Mouse (Mus musculus) megakaryocyte, embryonic 14.5 days (primary cell): ENCODE results near the gene Pnldc1. TPM values are rescaled to one million over a fixed set of nuclear protein-coding genes. Genes with fewer than 3 reads are reported as not detected.

Experiments used
- H3K27me3 ChIP-seq: replicated peaks from 2 replicates; pipeline ENCODE3; 2012; ENCODE audit warnings: inconsistent platforms
- H3K36me3 ChIP-seq: replicated peaks from 2 replicates; pipeline ENCODE3; 2012; ENCODE audit warnings: low read length, inconsistent platforms, mixed read lengths
- H3K4me1 ChIP-seq: 2 replicates; pipeline ENCODE4 v1.6.1; 2012; ENCODE audit warnings: inconsistent platforms
- H3K4me3 ChIP-seq: replicated peaks from 2 replicates; pipeline ENCODE3; 2012; ENCODE audit warnings: moderate library complexity, mild to moderate bottlenecking, inconsistent platforms
- H3K9me3 ChIP-seq: 2 replicates; pipeline ENCODE4 v1.6.1; 2012; ENCODE audit warnings: inconsistent platforms
- FLI1 ChIP-seq: IDR thresholded peaks from 2 replicates; pipeline ENCODE4 v1.6.1; 2012; ENCODE audit warnings: low read length, inconsistent platforms, mixed read lengths
- GATA1 ChIP-seq: IDR thresholded peaks from 3 replicates; pipeline ENCODE4 v1.6.1; 2012; ENCODE audit warnings: mixed read lengths, low read length, inconsistent platforms, borderline replicate concordance
- polyA plus RNA-seq: library from polyadenylated mRNA; stranded (reverse); fragments of >175 nt; gene quantifications from 2 replicates; pipeline ENCODE4 v1.2.3, GENCODE M21; 2012; ENCODE audit warnings: low replicate concordance; ENCODE audit not compliant: insufficient read depth

The Pnldc1 gene
- polyA plus RNA-seq, 1 experiment: not detected

GRCm38 (mm10) chr17:12886620-12887019, 23.4 kb downstream of the Pnldc1 start:
- H3K27me3 ChIP-seq: peaks cover 2% of the 10 kb centered on the region
- no peak overlapping the region for H3K4me3 ChIP-seq
- H3K4me1 ChIP-seq: 0 out of 2 replicates have a peak, but pooled peaks cover 3% of the 10 kb centered on the region
- no peaks in the 10 kb centered on the region for H3K9me3 ChIP-seq
- TF ChIP-seq GATA1: no peak
- TF ChIP-seq FLI1: no peak
- H3K36me3 ChIP-seq: peaks cover 42% of the 10 kb centered on the region

- Histone ChIP-seq H3K4me3 (no peak overlapping the region), H3K36me3 (no peaks in the 10 kb centered on the region), H3K9me3 (no peaks in the 10 kb centered on the region), H3K4me1 (peaks cover 44% of the 10 kb centered on the region), H3K27me3 (peaks cover 2% of the 10 kb centered on the region)
- no peak for TF ChIP-seq FLI1
- no peak for TF ChIP-seq GATA1
Observed at GRCm38 (mm10) chr17:12881216-12881615, 28.8 kb downstream of the Pnldc1 start.

- H3K36me3 ChIP-seq: no peaks in the 10 kb centered on the region
- no peaks in the 10 kb centered on the region for H3K9me3 ChIP-seq
- peak overlapping the region; percentile 89 for H3K4me3 ChIP-seq
- peaks cover 2% of the 10 kb centered on the region for H3K27me3 ChIP-seq
- no peak for TF ChIP-seq FLI1
- TF ChIP-seq GATA1: no peak
- peaks cover 54% of the 10 kb centered on the region for H3K4me1 ChIP-seq
Observed at GRCm38 (mm10) chr17:12880178-12880577, 29.9 kb downstream of the Pnldc1 start.

GRCm38 (mm10) chr17:12875734-12876133, 34.3 kb downstream of the Pnldc1 start, which contains the start of gene Mrgprh:
TSS of gene Mrgprh (plus strand) at chr17:12876034.
- no peaks in the 10 kb centered on the region for H3K36me3 ChIP-seq
- H3K4me3 ChIP-seq: peak within 1 kb of the TSS; percentile 42
- H3K27me3 ChIP-seq: peaks cover 10% of the 10 kb centered on the region
- H3K9me3 ChIP-seq: no peaks in the 10 kb centered on the region
- peaks cover 88% of the 10 kb centered on the region for H3K4me1 ChIP-seq
- TF ChIP-seq GATA1: no peak
- no peak for TF ChIP-seq FLI1

- Histone ChIP-seq H3K36me3 (no peaks in the 10 kb centered on the region), H3K9me3 (no peaks in the 10 kb centered on the region), H3K4me3 (no peak overlapping the region), H3K4me1 (peaks cover 85% of the 10 kb centered on the region), H3K27me3 (peaks cover 10% of the 10 kb centered on the region)
- no peak for TF ChIP-seq FLI1
- TF ChIP-seq GATA1: no peak
Observed at GRCm38 (mm10) chr17:12872275-12873028, 37.6 kb downstream of the Pnldc1 start.

GRCm38 (mm10) chr17:12868640-12869039, 41.4 kb downstream of the Pnldc1 start:
- no peak for TF ChIP-seq FLI1
- TF ChIP-seq GATA1: no peak
- Histone ChIP-seq H3K36me3 (no peaks in the 10 kb centered on the region), H3K4me3 (peak overlapping the region; percentile 28), H3K4me1 (peaks cover 64% of the 10 kb centered on the region), H3K27me3 (peaks cover 10% of the 10 kb centered on the region), H3K9me3 (no peaks in the 10 kb centered on the region)

GRCm38 (mm10) chr17:12868043-12868442, 42.0 kb downstream of the Pnldc1 start, which contains the start of gene Mas1:
TSS of gene Mas1 (minus strand) at chr17:12868143.
- no peak for TF ChIP-seq FLI1
- TF ChIP-seq GATA1: no peak
- peaks cover 10% of the 10 kb centered on the region for H3K27me3 ChIP-seq

GRCm38 (mm10) chr17:12866853-12867252, 43.2 kb downstream of the Pnldc1 start:
- no peak overlapping the region for H3K4me3 ChIP-seq
- peaks cover 55% of the 10 kb centered on the region for H3K4me1 ChIP-seq
- TF ChIP-seq GATA1 (no peak), FLI1 (no peak)
- peaks cover 9% of the 10 kb centered on the region for H3K27me3 ChIP-seq
- no peaks in the 10 kb centered on the region for H3K9me3 ChIP-seq
- no peaks in the 10 kb centered on the region for H3K36me3 ChIP-seq

More at GRCm38 (mm10) chr17:12868043-12868442, 42.0 kb downstream of the Pnldc1 start, which contains the start of gene Mas1:
- no peaks in the 10 kb centered on the region for H3K9me3 ChIP-seq
- peaks cover 58% of the 10 kb centered on the region for H3K4me1 ChIP-seq
- no peaks in the 10 kb centered on the region for H3K36me3 ChIP-seq
- peak within 1 kb of the TSS; percentile 28 for H3K4me3 ChIP-seq

GRCm38 (mm10) chr17:12865407-12865806, 44.6 kb downstream of the Pnldc1 start:
- H3K9me3 ChIP-seq: no peaks in the 10 kb centered on the region
- H3K27me3 ChIP-seq: peaks cover 2% of the 10 kb centered on the region
- H3K4me3 ChIP-seq: no peak overlapping the region
- H3K4me1 ChIP-seq: peaks cover 53% of the 10 kb centered on the region
- H3K36me3 ChIP-seq: no peaks in the 10 kb centered on the region
- no peak for TF ChIP-seq GATA1
- no peak for TF ChIP-seq FLI1

- no peak overlapping the region for H3K4me3 ChIP-seq
- TF ChIP-seq GATA1 (no peak), FLI1 (no peak)
Observed at GRCm38 (mm10) chr17:12864111-12864510, 45.9 kb downstream of the Pnldc1 start.

More at GRCm38 (mm10) chr17:12864111-12864510, 45.9 kb downstream of the Pnldc1 start:
- Histone ChIP-seq H3K4me1 (peaks cover 52% of the 10 kb centered on the region), H3K9me3 (no peaks in the 10 kb centered on the region), H3K27me3 (peaks cover 2% of the 10 kb centered on the region), H3K36me3 (no peaks in the 10 kb centered on the region)
